In genomic region chr6:108735910-108736750, GRCm38 (mm10) we compare ENCODE assay signal across 8 mouse cellular contexts. TPM values are rescaled to one million over a fixed set of nuclear protein-coding genes. Genes with fewer than 3 reads are reported as not detected.
DNase-seq lines count a peak whose midpoint lies in the region; ATAC-seq and TF ChIP-seq lines count a peak whose summit lies in the region.

No protein-coding gene starts in this region.

- DNase-seq in T-cell, adult 2 months (ENCODE audit: low spot score), result peak; percentile 55
- DNase-seq in cerebellum, adult 11-12 months, result peak; percentile 46
- peak; percentile 88 for DNase-seq in forebrain, postnatal 0 days
- DNase-seq in left cerebral cortex, adult 8-10 months (ENCODE audit: low spot score in 2 of 2), result peak; percentile 58 to 63
- DNase-seq in midbrain, embryonic 10.5 days (ENCODE audit: low spot score), result peak; percentile 75
- peak; percentile 71 for DNase-seq in right cerebral cortex, postnatal 25 days

- WGBS in forebrain, postnatal 0 days, result 51% methylated on average over 9 of the region's 9 CpGs
- WGBS in midbrain, embryonic 10.5 days, result 57% methylated on average over 9 of the region's 9 CpGs

- no peaks in the 10 kb centered on the region for H3K27me3 ChIP-seq in forebrain, postnatal 0 days (ENCODE audit: insufficient read depth, low read length)
- H3K27me3 ChIP-seq in midbrain, embryonic 10.5 days (ENCODE audit: low read depth, poor library complexity, severe bottlenecking), result no peaks in the 10 kb centered on the region

- H3K4me2 ChIP-seq in forebrain, postnatal 0 days (ENCODE audit: low read depth), result no peak overlapping the region

- no peak overlapping the region for H3K4me3 ChIP-seq in forebrain, postnatal 0 days (ENCODE audit: low read depth, low read length)
- H3K4me3 ChIP-seq in midbrain, embryonic 10.5 days, result no peak overlapping the region

- no peaks in the 10 kb centered on the region for H3K4me1 ChIP-seq in forebrain, postnatal 0 days (ENCODE audit: insufficient read depth)
- no peaks in the 10 kb centered on the region for H3K4me1 ChIP-seq in midbrain, embryonic 10.5 days

- TF ChIP-seq CTCF in forebrain, postnatal 0 days (IDR thresholded peaks at IDR 0.05; ENCODE audit: low read depth), result peak; percentile 86

- H3K9ac ChIP-seq in forebrain, postnatal 0 days, result no peak overlapping the region

- no peaks in the 10 kb centered on the region for H3K36me3 ChIP-seq in forebrain, postnatal 0 days (ENCODE audit: insufficient read depth)
- H3K36me3 ChIP-seq in midbrain, embryonic 10.5 days, result no peaks in the 10 kb centered on the region

- ATAC-seq in forebrain, postnatal 0 days, result peak; percentile 85
- ATAC-seq in inflammation-experienced regulatory T-cells, adult 6 months, result peak; percentile 89
- ATAC-seq in erythroblast, adult 5-6 weeks (replicated peaks; ENCODE audit: low FRiP score, poor library complexity, severe bottlenecking), result no peak

- no peak overlapping the region for H3K27ac ChIP-seq in forebrain, postnatal 0 days (ENCODE audit: low read depth, low read length)
- H3K27ac ChIP-seq in midbrain, embryonic 10.5 days (replicated peaks), result no peak overlapping the region

- no peaks in the 10 kb centered on the region for H3K9me3 ChIP-seq in forebrain, postnatal 0 days (ENCODE audit: low read length)
- H3K9me3 ChIP-seq in midbrain, embryonic 10.5 days (replicated peaks), result no peaks in the 10 kb centered on the region

RNA-seq across cellular contexts. Expression of gene Arl8b, which starts 46.8 kb away (rescaled TPM):
- total RNA-seq in forebrain, postnatal 0 days (2014; rRNA removed), result 70.3 and 75.9 TPM in 2 replicates
- polyA plus RNA-seq in forebrain, postnatal 0 days (2015; fragmentation: Nextera tagmentation; extraction: Ambion mirVana), result 88.4 and 97.6 TPM in 2 replicates
- polyA plus RNA-seq in inflammation-experienced regulatory T-cells, adult 6 months (2017; shearing (Covaris generic)), result 10 to 100 TPM; 44.3 to 47.1 (median 46.0) TPM
- total RNA-seq in left cerebral cortex, adult 8-10 months (2022), result 100 to 1,000 TPM; 199 to 232 (median 219) TPM
- 67.4 and 69.2 TPM in 2 replicates for polyA plus RNA-seq in midbrain, embryonic 10.5 days (2016; fragmentation: Nextera tagmentation; extraction: Ambion mirVana)
- total RNA-seq in erythroblast, adult 5-6 weeks (2015; ENCODE audit: low replicate concordance), result 33.0 and 44.3 TPM in 2 replicates
- 11.6 and 19.3 TPM in 2 replicates for total RNA-seq in erythroblast, adult 5-6 weeks (2017; ENCODE audit: low replicate concordance)
